Mouse (Mus musculus) hindbrain, embryonic 13.5 days (tissue): ENCODE measurements around the gene Vat1. TPM values are rescaled to one million over a fixed set of nuclear protein-coding genes. Genes with fewer than 3 reads are reported as not detected.

ENCODE experiments used
- ATAC-seq: fragments of 200-750 bp; cut with Nextera tagmentation; 2 replicates; pipeline ENCODE4 v1.8.0; 2017; ENCODE audit warnings: moderate TSS enrichment; ENCODE audit not compliant: low FRiP score
- H3K27ac ChIP-seq: fragments of 300-500 bp; sonication (generic); 2 replicates; pipeline ENCODE4 v1.5.1; 2015; ENCODE audit warnings: inconsistent platforms, mild to moderate bottlenecking, moderate library complexity
- H3K27me3 ChIP-seq: fragments of 300-500 bp; sonication (generic); 2 replicates; pipeline ENCODE4 v1.6.1; 2015; ENCODE audit warnings: mild to moderate bottlenecking, inconsistent platforms
- H3K36me3 ChIP-seq: fragments of 300-500 bp; sonication (generic); 2 replicates; pipeline ENCODE4 v1.6.1; 2015; ENCODE audit warnings: mild to moderate bottlenecking, inconsistent platforms
- H3K4me1 ChIP-seq: fragments of 300-500 bp; sonication (generic); replicated peaks from 2 replicates; pipeline ENCODE4 v1.6.1; 2015; ENCODE audit warnings: inconsistent platforms
- H3K4me2 ChIP-seq: fragments of 300-500 bp; sonication (generic); 2 replicates; pipeline ENCODE4 v1.6.1; 2015; ENCODE audit warnings: inconsistent platforms, mild to moderate bottlenecking, moderate library complexity
- H3K4me3 ChIP-seq: fragments of 300-500 bp; sonication (generic); 2 replicates; pipeline ENCODE4 v1.5.1; 2015; ENCODE audit warnings: mild to moderate bottlenecking, inconsistent platforms
- H3K9ac ChIP-seq: fragments of 300-500 bp; sonication (generic); 2 replicates; pipeline ENCODE4 v1.6.1; 2015; ENCODE audit warnings: mild to moderate bottlenecking, inconsistent platforms
- H3K9me3 ChIP-seq: fragments of 300-500 bp; sonication (generic); 2 replicates; pipeline ENCODE4 v1.6.1; 2016; ENCODE audit warnings: inconsistent platforms
- WGBS: fragments of 180-500 bp; shearing (Covaris S2); methylation state at CpG from one replicate; pipeline ENCODE4 v1.1.7; 2015; 5-methylcytosine and 5-hydroxymethylcytosine counted together
- polyA plus RNA-seq: library from polyadenylated mRNA; unstranded; fragments of >200 nt; fragmentation: Nextera tagmentation; extraction: Ambion mirVana; gene quantifications from 2 replicates; pipeline ENCODE4 v1.2.1, GENCODE M21; 2015

Vat1 gene
- polyA plus RNA-seq, 1 experiment from 2014 or later: 92.1 TPM

- Histone ChIP-seq H3K27ac (peak within 1 kb of the TSS; percentile 97), H3K4me2 (peak within 1 kb of the TSS; percentile 92), H3K36me3 (peaks cover 32% of the 10 kb centered on the region), H3K9me3 (no peaks in the 10 kb centered on the region), H3K27me3 (no peaks in the 10 kb centered on the region), H3K4me1 (peaks cover 55% of the 10 kb centered on the region), H3K9ac (peak within 1 kb of the TSS; percentile 98), H3K4me3 (peak within 1 kb of the TSS; percentile 94)
- WGBS: 10% methylated on average over 12 of the region's 12 CpGs
- no peak for ATAC-seq
Observed at GRCm38 (mm10) chr11:101464211-101465100, 1.6 kb downstream of the Vat1 start, which contains the start of gene Rnd2. TSS of gene Rnd2 (plus strand) at chr11:101464999.

- Histone ChIP-seq H3K27me3 (no peaks in the 10 kb centered on the region), H3K4me3 (peak overlapping the region; percentile 94), H3K9ac (peak overlapping the region; percentile 98), H3K4me1 (peaks cover 46% of the 10 kb centered on the region), H3K36me3 (peaks cover 49% of the 10 kb centered on the region), H3K27ac (peak overlapping the region; percentile 64), H3K4me2 (peak overlapping the region; percentile 92), H3K9me3 (no peaks in the 10 kb centered on the region)
- no peak for ATAC-seq
- 28% methylated on average over 13 of the region's 13 CpGs for WGBS
Observed at GRCm38 (mm10) chr11:101462583-101463440, 3.2 kb downstream of the Vat1 start.

DNA sequence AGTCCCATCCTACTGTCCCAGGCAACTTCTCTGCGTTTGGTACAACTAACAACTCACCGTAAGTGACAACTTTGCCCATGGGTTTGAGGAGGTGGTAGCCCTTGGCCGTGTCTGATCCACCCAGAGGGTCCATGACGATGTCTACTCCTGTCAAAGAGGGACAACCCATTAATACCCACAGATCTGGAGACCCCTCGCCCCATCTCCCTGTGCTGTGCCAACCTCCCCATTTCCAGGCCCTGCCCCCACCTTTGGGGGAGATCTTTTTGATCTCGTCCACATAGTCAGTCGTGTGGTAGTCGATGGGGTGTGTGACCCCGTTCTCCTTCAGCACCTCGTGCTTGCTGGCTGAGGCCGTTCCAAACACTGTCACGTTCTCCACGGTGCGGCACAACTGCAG lies 3.9 kb downstream of the Vat1 start:
- no peak overlapping the region for H3K4me3 ChIP-seq
- H3K36me3 ChIP-seq: peaks cover 55% of the 10 kb centered on the region
- ATAC-seq: no peak
- no peaks in the 10 kb centered on the region for H3K27me3 ChIP-seq
- 58% methylated on average over 14 of the region's 14 CpGs for WGBS
- H3K4me1 ChIP-seq: peaks cover 39% of the 10 kb centered on the region
- H3K9ac ChIP-seq: 0 out of 2 replicates have a peak overlapping the region, but pooled peaks have one; percentile 24
- peak overlapping the region; percentile 64; the same call in 1 of the 2 replicates for H3K27ac ChIP-seq
- H3K9me3 ChIP-seq: no peaks in the 10 kb centered on the region
- H3K4me2 ChIP-seq: peak overlapping the region; percentile 92; the same call in 1 of the 2 replicates

DNA sequence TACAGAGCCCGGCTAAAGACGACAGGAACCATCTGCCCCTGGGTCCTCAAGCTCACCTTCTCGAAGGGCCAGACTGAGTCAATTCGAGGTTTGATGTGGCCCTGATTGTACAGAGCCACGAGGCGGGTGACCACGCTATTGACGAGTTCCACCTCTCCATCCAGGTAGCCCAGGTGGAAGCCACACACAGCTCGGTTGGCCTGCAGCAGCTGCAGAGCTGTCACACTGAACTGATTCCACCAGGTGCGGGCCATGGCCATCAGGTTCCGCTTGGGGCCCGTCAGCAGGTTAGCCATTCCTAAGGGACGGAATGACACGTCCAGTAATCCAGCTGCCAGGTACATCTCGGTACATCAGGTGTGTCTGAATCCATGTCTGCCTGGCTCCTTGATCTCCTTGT lies 5.7 kb downstream of the Vat1 start:
- Histone ChIP-seq H3K4me3 (no peak overlapping the region), H3K4me2 (no peak overlapping the region), H3K9me3 (no peaks in the 10 kb centered on the region), H3K27ac (no peak overlapping the region), H3K9ac (no peak overlapping the region), H3K36me3 (peaks cover 66% of the 10 kb centered on the region), H3K27me3 (no peaks in the 10 kb centered on the region), H3K4me1 (peaks cover 29% of the 10 kb centered on the region)
- ATAC-seq: no peak
- 92% methylated on average over 15 of the region's 15 CpGs for WGBS

DNA sequence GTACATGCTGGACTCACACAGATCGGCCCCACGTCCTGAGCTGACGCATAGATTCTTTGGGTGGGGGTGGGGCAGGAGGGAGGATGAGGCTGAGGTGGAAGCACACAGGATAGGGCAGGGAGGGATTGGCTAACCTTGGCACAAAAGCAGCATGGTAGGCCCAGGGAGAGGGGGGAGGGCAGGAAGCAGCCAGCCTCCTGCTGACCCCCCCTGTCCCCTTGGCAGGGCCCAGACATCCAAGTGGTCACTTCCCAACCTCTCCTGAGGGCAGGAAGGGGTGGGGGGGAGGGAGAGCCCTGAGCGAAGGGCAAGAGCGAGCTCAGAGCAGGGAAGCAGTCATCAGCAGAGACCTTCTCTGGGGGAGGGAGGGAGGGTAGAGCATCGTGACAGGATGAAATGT lies 6.3 kb downstream of the Vat1 start:
- H3K4me1 ChIP-seq: peaks cover 32% of the 10 kb centered on the region
- no peak overlapping the region; the same call in 1 of the 2 replicates for H3K9ac ChIP-seq
- no peaks in the 10 kb centered on the region for H3K9me3 ChIP-seq
- no peak for ATAC-seq
- no peak overlapping the region; the same call in 1 of the 2 replicates for H3K27ac ChIP-seq
- H3K36me3 ChIP-seq: peaks cover 66% of the 10 kb centered on the region
- 39% methylated on average over 6 of the region's 6 CpGs for WGBS
- H3K4me2 ChIP-seq: no peak overlapping the region
- H3K4me3 ChIP-seq: no peak overlapping the region
- H3K27me3 ChIP-seq: no peaks in the 10 kb centered on the region

DNA sequence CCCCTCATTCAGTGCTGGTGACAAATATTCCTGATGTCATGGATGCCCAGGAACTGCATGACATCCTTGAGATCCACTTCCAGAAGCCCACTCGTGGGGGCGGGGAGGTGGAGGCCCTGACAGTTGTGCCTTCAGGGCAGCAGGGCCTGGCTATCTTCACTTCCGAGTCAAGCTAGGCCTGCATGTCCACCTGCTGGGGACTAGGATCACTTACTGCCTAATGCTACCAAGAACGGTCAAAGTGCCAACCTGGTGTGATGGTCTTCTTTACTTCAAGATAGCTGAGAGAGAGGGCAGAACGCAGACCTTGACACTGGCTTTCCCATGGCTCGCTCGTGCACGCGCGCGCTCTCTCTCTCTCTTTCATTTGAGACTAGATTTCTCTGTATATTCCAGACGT lies 7.8 kb downstream of the Vat1 start:
- Histone ChIP-seq H3K9me3 (no peaks in the 10 kb centered on the region), H3K36me3 (peaks cover 66% of the 10 kb centered on the region), H3K27me3 (no peaks in the 10 kb centered on the region), H3K4me2 (no peak overlapping the region), H3K9ac (0 out of 2 replicates have a peak overlapping the region, but pooled peaks have one; percentile 3), H3K4me1 (peaks cover 17% of the 10 kb centered on the region), H3K27ac (no peak overlapping the region), H3K4me3 (no peak overlapping the region)
- ATAC-seq: no peak
- WGBS: 85% methylated on average over 12 of the region's 12 CpGs

DNA sequence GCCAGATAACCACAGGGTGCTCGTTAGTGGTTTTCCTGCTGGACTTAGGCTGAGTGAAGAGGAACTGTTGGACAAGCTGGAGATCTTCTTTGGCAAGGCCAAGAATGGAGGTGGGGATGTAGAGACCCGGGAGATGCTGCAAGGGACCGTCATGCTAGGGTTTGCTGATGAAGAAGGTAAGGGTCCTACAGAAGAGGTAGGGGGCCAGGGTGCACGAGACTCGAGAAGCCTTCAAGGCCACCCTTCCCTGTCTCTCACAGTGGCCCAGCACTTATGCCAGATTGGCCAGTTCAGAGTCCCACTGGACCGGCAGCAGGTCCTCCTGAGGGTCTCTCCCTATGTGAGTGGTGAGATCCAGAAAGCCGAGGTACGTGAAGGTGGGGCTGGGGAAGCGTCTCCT lies 8.4 kb downstream of the Vat1 start:
- Histone ChIP-seq H3K4me2 (no peak overlapping the region), H3K4me3 (no peak overlapping the region), H3K9ac (no peak overlapping the region), H3K9me3 (no peaks in the 10 kb centered on the region), H3K27me3 (no peaks in the 10 kb centered on the region), H3K36me3 (peaks cover 65% of the 10 kb centered on the region), H3K4me1 (peaks cover 11% of the 10 kb centered on the region), H3K27ac (no peak overlapping the region)
- ATAC-seq: no peak
- WGBS: 89% methylated on average over 9 of the region's 9 CpGs

DNA sequence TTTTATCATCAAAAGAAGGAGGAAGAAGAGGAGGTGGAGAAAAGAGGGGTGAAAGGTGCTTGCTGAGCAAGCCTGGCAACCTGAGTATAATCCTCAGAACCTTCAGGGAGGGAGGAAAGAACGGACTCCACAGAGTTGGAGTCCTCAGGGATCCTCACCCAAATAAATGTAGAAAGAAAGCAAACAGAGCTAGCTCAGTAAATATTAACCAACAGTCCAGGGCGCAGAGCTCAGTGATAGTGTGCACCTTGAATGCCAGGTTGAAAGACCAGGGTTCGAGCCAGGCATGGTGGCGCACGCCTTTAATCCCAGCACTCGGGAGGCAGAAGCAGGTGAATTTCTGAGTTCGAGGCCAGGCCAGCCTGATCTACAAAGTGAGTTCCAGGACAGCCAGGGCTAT lies 10.4 kb downstream of the Vat1 start:
- WGBS: 90% methylated on average over 7 of the region's 7 CpGs

GRCm38 (mm10) chr11:101454702-101455101 lies 11.3 kb downstream of the Vat1 start:
- no peak overlapping the region for H3K4me2 ChIP-seq
- H3K4me3 ChIP-seq: no peak overlapping the region
- 0 out of 2 replicates have a peak, but pooled peaks have one; percentile 17 for ATAC-seq
- no peaks in the 10 kb centered on the region for H3K27me3 ChIP-seq
- H3K9me3 ChIP-seq: no peaks in the 10 kb centered on the region
- H3K36me3 ChIP-seq: peaks cover 37% of the 10 kb centered on the region
- WGBS: 41% methylated on average over 6 of the region's 6 CpGs
- H3K9ac ChIP-seq: no peak overlapping the region
- H3K4me1 ChIP-seq: 0 out of 2 replicates have a peak, but pooled peaks cover 5% of the 10 kb centered on the region
- H3K27ac ChIP-seq: peak overlapping the region; percentile 48; the same call in 1 of the 2 replicates

More for the DNA sequence above, 10.4 kb downstream of the Vat1 start:
- Histone ChIP-seq H3K9me3 (no peaks in the 10 kb centered on the region), H3K27me3 (no peaks in the 10 kb centered on the region), H3K9ac (no peak overlapping the region; the same call in 1 of the 2 replicates), H3K27ac (no peak overlapping the region), H3K4me3 (no peak overlapping the region), H3K36me3 (peaks cover 46% of the 10 kb centered on the region), H3K4me1 (0 out of 2 replicates have a peak, but pooled peaks cover 5% of the 10 kb centered on the region), H3K4me2 (no peak overlapping the region)
- no peak for ATAC-seq

GRCm38 (mm10) chr11:101452093-101452774 lies 13.8 kb downstream of the Vat1 start:
- Histone ChIP-seq H3K36me3 (peaks cover 12% of the 10 kb centered on the region), H3K27ac (no peak overlapping the region), H3K27me3 (no peaks in the 10 kb centered on the region), H3K4me1 (0 out of 2 replicates have a peak, but pooled peaks cover 5% of the 10 kb centered on the region), H3K9me3 (no peaks in the 10 kb centered on the region), H3K4me3 (no peak overlapping the region), H3K4me2 (no peak overlapping the region), H3K9ac (no peak overlapping the region)
- 77% methylated on average over 10 of the region's 10 CpGs for WGBS
- ATAC-seq: no peak

GRCm38 (mm10) chr11:101451536-101451935 lies 14.5 kb downstream of the Vat1 start:
- Histone ChIP-seq H3K27me3 (no peaks in the 10 kb centered on the region), H3K27ac (no peak overlapping the region), H3K36me3 (peaks cover 5% of the 10 kb centered on the region), H3K4me2 (no peak overlapping the region), H3K9ac (no peak overlapping the region), H3K9me3 (no peaks in the 10 kb centered on the region), H3K4me3 (no peak overlapping the region), H3K4me1 (0 out of 2 replicates have a peak, but pooled peaks cover 5% of the 10 kb centered on the region)
- WGBS: 93% methylated on average over 10 of the region's 10 CpGs
- ATAC-seq: no peak
